Mouse (Mus musculus): ENCODE measurements at regions not wholly inside any gene's neighbourhood (a gene's known extent, or its start where the extent isn't known, plus 50 kb on each side); places are given as distances from the start of the nearest gene placed in this dataset.

DNA sequence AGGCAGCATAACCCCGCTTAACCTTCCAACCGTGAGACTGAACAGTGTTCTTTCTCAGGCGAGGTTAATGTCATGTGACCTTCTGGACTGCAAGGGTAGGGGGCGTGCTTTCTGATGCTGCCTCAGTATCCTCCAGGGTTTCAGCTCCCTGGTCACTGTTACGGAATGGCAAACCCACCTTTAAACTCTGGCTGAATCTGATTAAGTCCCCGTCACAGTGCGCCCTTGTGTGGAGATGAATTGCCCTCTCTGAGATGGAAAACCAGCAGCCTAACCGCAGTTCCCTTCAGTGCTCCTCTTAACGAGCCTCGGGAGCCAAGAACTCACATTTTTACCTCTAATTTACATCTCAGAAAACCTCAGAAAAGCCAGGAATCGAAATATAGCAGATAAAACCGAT, 260.0 kb downstream of the Dact1 start:
- DNase-seq (ENCODE audit: low spot score) = no peak

DNA sequence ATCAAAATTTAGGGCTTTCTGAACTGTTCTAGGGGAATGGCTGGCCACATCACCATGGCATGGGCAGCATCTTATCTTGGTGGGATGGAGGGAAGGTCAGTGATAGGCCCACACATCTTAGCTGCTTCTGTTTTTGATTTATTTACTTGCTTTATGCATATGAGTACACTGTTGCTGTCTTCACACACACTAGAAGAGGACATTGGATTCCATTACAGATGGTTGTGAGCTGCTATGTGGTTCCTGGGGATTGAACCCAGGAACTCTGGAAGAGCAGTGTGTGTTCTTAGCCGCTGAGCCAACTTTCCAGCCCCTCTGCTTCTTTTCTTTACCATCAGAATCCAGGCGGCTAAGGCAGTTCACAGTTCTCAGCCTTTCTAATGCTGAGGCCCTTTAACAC, 260.4 kb downstream of the Dact1 start:
- no peak for DNase-seq (ENCODE audit: low spot score)

DNA sequence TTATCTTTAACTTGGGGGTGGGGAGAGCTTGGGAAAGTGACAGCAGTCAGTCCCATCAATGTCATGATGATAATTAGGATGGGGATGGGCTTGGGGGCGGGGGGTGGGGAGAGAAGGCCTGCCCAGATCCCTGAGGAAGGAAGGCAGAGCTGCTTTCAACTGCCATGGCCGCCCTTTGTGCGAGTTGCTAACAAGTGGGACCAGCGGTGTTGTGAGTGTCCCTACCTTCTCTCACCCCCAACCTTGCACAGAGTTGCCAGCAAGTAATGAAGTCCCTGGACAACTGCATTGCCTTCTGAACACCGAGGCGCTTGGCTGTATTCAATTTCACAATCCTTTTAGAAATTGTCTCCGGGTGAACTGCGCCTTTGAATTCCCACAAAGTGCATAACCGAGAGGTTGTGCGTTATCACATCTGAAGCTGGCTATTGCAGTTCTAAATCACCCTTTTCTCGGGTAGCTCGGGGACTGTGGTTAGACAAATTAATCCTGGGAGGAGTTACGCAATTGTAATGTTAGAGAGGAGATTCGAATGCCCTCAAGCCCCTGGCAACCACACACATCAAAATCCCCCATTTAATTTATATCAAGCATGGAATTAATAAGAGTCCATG, 257.9 kb upstream of the Daam1 start:
- DNase-seq (ENCODE audit: low spot score) = no peak

DNA sequence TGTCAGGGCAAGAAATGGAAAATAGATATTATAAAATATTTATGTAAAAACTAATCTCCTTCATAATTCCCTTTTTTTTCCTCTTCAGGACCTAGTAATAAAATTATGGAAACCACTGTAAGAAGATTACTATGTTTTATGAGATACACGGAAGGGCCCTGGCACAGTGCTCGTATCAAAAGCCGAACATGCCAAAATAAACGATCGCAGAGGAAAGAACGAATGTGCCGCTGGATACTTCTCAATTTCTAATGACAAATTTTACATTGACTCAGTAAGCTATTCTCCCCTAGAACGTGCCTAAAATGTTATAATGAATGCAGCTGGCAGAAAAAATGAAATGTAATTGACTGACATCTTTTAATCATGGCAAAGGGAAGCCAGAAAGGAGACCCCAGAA, 257.4 kb upstream of the Daam1 start:
- DNase-seq (ENCODE audit: low spot score) = no peak

DNA sequence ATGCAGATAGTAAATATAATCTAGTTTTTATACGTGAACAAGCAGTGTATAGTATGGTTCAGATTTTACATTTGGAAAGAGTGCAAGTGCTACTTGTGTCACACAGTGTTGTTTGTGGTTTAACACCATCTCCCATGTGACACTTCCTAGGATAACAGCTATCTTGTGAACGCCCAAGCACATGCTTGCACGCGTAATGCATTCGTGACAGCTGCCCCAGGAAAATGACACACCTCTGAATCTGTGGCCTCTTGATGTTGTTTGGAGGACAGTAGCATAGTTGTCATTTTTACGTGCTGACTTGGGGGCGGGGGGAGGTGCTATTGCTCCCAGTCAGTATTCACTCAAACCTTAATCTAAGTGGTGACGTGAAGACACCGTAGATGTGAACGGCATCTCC, 256.2 kb upstream of the Daam1 start:
- no peak for DNase-seq (ENCODE audit: low spot score)

DNA sequence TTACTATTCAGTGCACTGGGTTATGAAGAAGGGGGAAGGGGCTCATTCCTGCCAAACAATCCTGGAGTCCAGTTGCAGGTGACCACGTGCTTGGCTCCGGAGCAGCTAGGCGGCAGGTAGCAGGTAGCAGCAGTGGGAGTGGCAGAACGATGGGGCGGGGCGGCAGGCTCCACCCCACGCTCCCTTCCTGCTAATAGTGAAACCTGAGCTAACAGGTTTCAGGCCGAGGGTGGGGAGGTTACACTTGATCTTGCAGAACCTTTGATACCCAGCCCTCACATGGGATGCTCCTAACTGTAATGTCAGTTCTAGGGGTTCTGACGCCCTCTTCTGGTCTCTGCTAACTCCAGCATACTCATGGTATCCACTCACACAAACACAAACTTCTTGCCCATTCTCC, 253.5 kb upstream of the Daam1 start:
- peak; percentile 10 for DNase-seq (ENCODE audit: low spot score)

DNA sequence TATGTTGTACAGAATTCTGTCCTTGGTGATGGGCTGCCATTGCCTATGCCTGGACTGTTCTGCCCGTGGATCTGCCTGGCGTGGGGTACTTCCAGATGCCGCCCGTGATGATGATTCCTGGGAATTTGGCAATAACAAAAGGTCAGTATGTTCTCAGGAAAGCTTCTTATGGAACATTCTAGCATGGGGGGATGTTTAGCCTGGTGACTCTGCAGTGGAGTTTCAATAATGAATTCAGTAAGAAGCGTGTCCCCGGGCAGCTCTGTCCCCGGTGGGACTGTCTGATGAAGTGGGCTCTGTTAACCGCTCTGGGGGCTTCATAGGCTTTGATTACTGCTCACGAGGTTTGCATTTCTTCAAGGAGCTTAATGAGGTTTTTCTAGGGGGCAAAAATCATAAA, 252.9 kb upstream of the Daam1 start:
- no peak for DNase-seq (ENCODE audit: low spot score)

DNA sequence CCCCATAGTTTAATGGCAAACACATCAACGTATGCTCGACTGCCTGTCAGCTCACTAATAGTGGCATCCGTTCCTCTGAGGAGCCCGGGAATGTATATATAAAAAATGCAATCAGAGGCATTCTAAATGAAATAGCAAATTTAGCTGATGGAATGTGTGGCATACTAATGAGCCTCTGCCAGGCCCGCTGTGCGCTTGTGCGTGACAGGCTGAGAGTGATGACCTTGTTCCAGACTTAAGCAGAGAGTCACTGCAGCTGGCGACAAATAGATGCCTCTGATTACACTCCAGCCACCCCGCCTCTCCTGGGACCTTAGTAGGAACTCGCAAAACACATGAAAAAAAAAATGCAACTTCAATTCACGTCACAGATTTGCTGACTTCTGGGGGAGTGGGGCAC, 252.0 kb upstream of the Daam1 start:
- DNase-seq (ENCODE audit: low spot score) = no peak

DNA sequence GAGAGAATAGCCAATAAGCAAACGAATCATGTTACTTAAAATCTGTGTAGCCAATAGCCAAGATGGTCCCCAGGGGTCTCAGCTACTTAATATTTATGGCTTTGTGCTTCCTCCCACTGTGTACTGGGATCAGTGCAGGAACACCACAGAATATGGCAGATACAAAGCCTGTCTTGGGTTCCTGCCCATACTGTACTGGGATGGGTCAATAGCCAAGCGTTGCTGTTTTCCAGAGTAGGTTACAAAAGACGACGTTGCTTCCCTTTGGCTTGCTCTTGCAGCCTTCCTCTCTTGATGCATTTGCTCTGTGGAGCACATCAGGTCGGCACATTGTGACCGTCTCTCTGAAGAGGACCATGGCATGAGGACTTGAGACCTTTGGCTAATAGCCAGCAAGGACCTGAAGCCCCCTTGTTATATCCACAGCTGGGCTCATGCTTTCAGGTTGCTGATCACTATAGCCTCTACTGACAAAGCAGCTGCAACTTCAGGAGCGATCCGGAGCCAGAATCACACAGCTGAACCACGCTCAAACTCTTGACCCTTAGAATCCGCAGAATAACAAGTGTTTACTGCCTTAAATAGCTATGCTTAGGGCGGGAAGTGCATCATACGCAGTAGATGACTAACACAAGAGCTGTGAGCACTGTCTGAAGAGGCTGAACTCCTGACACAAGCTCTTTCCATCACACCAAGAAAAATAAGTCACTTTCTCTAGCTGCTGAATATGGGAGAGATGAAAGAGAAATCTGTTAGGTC, 250.2 kb upstream of the Daam1 start:
- DNase-seq (ENCODE audit: low spot score) = no peak

DNA sequence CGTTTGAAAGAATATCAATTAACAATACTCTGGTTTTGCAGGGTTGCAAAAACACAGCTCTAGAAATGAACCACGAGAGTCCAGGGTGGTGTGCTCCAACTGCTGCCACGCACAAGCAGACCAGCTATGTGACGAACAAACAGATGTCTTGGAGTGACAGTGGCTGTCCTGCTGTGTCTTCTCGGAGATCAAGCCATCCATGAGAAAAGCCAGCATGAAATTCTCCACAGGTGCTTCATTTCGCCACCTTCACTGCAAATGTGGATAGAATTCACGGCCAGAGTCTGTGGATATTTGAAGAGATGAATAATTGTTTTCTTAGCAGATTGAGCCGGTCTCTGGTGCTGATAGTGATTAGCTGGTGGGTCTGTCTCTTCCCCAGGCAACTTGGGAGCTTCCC, 246.3 kb upstream of the Daam1 start:
- no peak for DNase-seq (ENCODE audit: low spot score)

DNA sequence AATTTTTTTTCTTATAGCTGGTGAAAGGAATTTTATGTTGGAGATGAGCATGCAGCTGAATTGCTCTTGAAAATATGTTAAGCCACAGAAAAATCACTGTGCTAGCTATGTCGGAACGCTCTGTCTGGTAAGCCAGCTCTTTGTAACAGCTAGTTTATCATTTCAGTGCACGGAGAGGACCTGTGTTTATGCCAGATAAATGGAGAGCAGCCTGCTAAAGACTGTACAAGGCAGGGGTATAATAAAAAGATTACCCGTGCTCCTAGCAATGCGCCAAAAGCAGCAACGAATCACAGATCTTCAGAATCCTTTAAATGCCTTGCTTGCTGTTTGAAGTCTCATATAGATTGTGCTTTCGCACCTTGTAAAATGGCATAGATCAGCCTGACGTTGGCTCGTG, 232.2 kb upstream of the Daam1 start:
- no peak for DNase-seq (ENCODE audit: low spot score)

DNA sequence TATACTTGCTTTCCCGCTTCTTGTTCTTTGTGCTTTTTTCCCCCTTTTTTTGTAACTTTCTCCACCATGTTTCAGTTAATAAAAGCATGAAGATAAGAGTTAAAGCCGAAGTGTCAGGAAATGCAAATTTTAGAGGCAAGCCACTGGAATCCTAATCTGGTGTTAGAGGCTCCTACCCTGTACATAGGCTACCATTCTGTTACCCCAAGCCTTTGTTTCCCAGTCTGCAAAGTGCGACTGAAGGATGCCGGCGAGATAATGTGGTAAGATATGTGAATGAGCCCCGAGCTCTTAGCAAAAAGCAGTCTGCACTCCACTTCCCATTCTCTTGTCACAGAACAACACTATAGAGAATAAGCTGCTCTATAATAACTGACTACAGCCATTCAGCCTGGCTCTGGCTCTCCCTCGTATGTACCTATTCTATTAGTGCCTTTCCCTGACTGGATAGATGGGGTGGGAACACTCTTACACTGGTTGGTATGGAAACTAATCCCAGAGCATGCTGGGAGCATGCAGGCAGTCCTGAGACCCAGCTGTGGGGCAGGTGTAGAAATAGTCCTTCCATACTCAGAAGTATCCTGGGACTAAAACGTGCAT, 229.7 kb upstream of the Daam1 start:
- DNase-seq (ENCODE audit: low spot score) = no peak

DNA sequence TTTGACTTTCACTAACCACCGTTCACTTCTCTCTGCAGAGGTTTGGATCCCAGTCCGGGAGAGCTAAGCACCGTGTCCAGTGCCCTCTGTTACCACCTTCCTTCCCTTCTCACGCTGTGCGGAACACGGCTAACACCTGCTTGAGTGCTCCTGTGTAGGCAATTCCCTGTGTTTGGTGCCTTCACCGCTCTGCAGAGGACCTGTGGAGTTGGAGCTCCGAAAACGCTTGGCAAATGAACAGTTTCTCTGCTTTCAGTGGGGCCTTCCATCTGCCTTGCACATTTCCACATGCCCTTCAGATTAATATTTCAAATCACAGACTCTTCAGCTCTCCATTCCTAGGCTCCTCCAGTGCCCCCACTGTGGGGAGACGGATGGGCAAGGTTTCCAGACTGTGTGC, 227.7 kb upstream of the Daam1 start:
- DNase-seq (ENCODE audit: low spot score) = no peak

DNA sequence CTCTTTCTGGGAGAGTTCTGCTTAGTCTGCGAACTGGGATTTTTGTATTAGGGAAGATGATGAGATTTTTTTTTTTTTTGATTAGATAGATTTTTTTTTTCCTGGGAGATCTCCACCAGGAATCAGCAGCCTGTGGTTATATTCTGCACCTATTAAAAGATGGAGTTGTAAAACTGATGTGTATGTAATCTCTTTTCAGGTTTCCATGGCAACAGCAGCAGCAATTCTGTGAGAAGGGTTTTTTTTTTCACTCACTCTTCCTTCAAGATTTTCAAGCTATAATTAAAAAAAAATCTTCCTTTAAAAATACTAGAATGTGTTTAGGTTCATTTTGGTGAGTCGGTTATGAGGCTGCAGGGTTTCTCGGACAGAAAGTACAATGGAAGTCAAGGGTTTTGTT, 224.5 kb upstream of the Daam1 start:
- no peak for DNase-seq (ENCODE audit: low spot score)

DNA sequence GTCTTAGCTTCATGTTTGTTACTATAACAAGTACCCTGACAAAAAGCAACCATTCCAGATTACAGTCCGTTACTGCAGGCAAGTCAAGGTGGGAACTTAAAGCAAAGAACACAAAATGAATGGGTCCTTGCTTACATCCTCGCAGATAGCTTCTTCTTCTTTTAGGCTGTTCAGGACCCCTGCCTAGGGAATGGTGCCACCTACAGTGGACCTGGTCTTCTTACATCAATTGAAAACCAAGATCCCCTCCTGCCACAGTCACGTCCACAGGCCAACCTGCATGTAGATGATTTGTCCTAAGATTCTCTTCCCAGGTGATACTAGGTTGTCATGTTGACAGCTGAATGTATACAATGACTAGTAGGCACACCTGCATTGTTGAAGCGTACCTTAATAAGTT, 222.9 kb upstream of the Daam1 start:
- DNase-seq (ENCODE audit: low spot score) = no peak

DNA sequence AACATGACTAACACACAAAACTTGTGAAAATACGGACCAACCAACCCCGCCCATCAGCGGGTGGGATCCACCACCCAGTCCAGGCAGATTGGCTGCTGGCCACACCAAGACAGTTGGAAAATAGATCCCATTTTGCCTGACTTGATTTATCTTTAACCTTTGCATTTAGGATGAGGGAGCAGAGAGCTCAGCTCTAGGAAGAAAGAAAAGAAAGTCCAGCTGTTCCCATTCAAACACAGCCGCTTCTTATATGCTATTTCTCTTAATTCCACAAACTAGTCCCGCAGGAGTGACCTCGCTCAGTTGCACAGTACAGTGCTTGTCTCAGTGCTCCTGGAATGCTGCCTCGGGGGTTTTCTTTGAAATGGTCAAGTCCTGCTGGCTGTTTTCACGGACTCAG, 217.6 kb upstream of the Daam1 start:
- no peak for DNase-seq (ENCODE audit: low spot score)

DNA sequence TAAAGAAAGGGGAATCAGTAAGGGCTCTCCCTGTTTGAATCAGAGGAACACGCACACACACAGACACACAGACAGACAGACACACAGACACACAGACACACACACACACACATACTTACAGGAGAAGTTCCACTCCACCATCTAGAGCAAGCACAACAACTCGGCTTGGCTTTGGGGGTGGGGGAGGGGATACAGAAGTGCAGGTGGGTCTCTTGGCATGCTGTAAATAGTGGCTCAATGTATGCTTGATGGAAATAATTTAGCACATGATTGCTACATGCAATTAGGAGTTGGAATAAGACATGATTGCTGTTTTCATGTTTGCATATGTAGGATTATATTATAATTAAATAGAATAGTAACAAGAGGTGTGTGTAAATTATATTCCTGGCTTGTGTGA, 215.9 kb upstream of the Daam1 start:
- DNase-seq (ENCODE audit: low spot score) = no peak

DNA sequence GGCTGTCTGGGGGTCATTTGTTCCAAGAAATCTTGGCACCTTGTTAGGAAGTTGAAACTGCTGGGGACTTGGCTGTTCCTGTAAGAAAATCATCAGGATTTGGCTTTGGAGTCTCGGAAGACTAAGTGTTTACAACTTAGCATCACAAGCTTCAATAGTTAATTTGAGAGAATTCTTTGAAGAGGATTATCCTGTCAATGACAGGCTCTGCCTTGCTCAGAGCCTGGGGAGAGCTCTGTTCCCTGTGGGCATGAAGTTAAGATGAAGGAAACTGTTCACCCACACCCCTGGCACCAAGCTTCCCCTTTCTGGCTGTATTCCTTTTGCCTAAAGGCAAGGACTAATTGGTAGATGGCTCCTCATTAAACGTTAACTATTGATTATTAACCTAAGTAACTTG, 215.5 kb upstream of the Daam1 start:
- no peak for DNase-seq (ENCODE audit: low spot score)

DNA sequence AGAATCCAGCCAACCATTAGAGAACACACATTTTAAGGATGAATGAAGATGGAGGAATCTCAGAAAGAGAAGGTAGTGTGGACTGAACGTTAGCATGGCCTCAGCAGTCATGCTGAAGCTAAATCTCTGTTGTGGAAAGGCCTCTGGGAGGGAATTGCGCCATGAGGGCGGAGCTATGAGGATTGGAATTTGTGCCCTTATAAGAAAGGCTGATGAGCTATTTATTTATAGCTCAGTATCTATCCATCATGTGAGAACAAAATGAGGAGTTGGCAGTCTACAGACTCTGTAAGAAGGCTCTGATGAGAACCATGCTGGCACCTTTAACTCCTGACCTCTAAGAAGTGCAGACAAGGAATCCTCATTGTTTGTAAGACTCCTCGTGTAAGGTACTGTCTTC, 214.8 kb upstream of the Daam1 start:
- DNase-seq (ENCODE audit: low spot score) = no peak

DNA sequence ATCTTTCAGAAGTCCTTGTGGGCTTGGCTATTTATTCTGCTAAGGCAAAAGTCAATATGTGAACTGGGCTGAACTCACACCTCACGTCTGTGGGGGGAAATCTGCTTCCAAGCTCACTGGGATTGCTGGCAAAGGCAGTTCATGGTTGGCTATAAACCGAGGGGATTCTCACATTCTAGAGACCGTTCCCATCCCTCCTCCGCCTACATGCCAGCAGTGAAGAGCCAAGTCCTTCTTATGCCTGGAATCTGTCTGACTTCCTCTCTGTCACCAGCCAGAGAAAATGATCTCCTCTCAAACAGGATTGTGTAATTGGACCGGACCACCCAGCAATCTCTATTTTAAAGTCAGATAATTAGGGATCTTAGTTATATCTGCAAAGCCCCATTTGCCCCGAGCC, 212.4 kb upstream of the Daam1 start:
- no peak for DNase-seq (ENCODE audit: low spot score)

DNA sequence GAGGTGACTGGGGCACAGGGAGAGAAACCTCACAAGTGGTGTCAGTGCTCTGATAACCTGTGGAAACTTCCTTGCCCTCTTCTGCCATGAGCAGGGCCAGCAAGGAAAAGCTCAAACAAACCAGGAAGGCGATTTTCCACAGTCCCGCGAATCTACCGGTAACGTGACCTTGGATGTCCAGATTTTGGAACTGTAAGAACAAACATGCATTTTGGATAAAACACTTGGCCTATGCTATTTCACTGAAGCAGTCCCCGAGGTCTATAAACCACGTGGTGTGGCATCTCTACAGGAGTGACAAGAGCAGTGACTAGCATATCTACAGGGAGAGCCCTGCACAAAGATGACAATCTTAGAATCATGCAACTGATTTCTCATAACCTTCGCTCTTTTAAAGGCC, 211.9 kb upstream of the Daam1 start:
- DNase-seq (ENCODE audit: low spot score) = no peak

DNA sequence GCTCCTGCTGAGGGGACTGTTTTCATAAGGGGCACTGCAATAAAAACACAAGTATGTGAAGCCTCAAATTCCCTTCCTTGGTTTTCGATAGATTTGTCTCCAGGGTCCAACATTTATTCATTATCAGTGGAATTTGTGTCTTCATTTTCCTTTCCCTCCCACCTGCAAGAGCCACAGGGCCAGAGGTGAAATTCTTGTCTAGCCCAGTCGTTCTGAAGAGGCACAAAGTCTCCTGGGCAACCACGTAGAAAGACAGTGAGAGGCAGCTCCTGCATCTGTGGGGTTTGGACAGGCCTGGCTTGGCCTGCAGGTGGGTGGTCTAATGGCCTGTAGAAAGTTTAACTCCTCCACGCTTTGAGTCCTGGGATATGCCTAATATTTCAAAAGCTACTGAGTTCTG, 211.3 kb upstream of the Daam1 start:
- DNase-seq (ENCODE audit: low spot score) = no peak

DNA sequence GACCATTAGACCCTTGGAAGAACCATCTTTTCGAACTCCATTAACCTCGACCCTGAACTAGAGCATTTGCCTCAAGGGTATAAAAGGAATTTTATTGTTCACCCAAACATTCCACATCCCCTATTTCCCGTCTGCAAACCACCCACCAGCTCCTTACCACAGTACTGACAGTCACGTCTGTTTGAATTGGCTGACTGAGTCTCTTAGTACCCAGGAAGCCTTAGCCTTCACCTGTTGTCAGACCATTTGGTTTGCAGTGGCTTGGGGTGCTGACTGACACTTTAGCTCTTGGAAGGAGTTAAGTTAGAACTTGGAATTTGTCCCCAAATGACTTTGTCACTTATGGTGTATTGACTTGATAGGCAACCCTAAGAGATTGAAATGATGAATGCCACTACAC, 209.3 kb upstream of the Daam1 start:
- DNase-seq (ENCODE audit: low spot score) = no peak
